Mouse (Mus musculus) skeletal muscle tissue, adult 2 months (tissue): Measurements from ENCODE around the gene Tescl.

Source experiments
- DNase-seq: peaks from one replicate; pipeline ENCODE4 v3.0.0-alpha.2; 2012; ENCODE audit warnings: low read depth, low spot score

Gene Tescl

GRCm38 (mm10) chr7:24333304-24333986 lies at the start of gene Tescl:
Tescl (minus strand) TSS chr7:24333936.
- DNase-seq: no peak

GRCm38 (mm10) chr7:24382730-24383372 lies 49.1 kb upstream of the Tescl start:
- no peak for DNase-seq

GRCm38 (mm10) chr7:24380370-24380769 lies 46.6 kb upstream of the Tescl start:
- no peak for DNase-seq

- no peak for DNase-seq
Observed at GRCm38 (mm10) chr7:24379934-24380333, 46.2 kb upstream of the Tescl start.

- DNase-seq: no peak
Observed at GRCm38 (mm10) chr7:24378049-24378701, 44.4 kb upstream of the Tescl start.

- DNase-seq: no peak
Observed at GRCm38 (mm10) chr7:24377091-24377865, 43.5 kb upstream of the Tescl start.

GRCm38 (mm10) chr7:24376456-24376855 lies 42.7 kb upstream of the Tescl start:
- DNase-seq: no peak

- no peak for DNase-seq
Observed at GRCm38 (mm10) chr7:24373538-24374379, 40.0 kb upstream of the Tescl start.

- no peak for DNase-seq
Observed at GRCm38 (mm10) chr7:24372786-24373185, 39.0 kb upstream of the Tescl start.

- DNase-seq: no peak
Observed at GRCm38 (mm10) chr7:24372300-24372699, 38.6 kb upstream of the Tescl start.

- DNase-seq: no peak
Observed at GRCm38 (mm10) chr7:24371809-24372145, 38.0 kb upstream of the Tescl start.

GRCm38 (mm10) chr7:24371012-24371808 lies 37.5 kb upstream of the Tescl start:
- DNase-seq: no peak

GRCm38 (mm10) chr7:24369731-24370541 lies 36.2 kb upstream of the Tescl start, which contains the start of gene Kcnn4:
Kcnn4 (plus strand) TSS chr7:24370263.
- no peak for DNase-seq

- no peak for DNase-seq
Observed at GRCm38 (mm10) chr7:24368946-24369345, 35.2 kb upstream of the Tescl start.

GRCm38 (mm10) chr7:24368226-24368625 lies 34.5 kb upstream of the Tescl start:
- DNase-seq: no peak

- no peak for DNase-seq
Observed at GRCm38 (mm10) chr7:24366716-24367632, 33.2 kb upstream of the Tescl start.

GRCm38 (mm10) chr7:24365258-24366014 lies 31.7 kb upstream of the Tescl start:
- no peak for DNase-seq

- peak; percentile 68 for DNase-seq
Observed at GRCm38 (mm10) chr7:24364827-24365226, 31.1 kb upstream of the Tescl start.
